Mouse (Mus musculus) forebrain, embryonic 13.5 days (tissue): ENCODE measurements at regions not wholly inside any gene's neighbourhood (a gene's known extent, or its start where the extent isn't known, plus 50 kb on each side); places are given as distances from the start of the nearest gene placed in this dataset.

Experiments used
- ATAC-seq: fragments of 200-750 bp; cut with Nextera tagmentation; 2 replicates; pipeline ENCODE4 v1.8.0; 2017
- H3K27ac ChIP-seq: fragments of 300-500 bp; sonication (generic); 2 replicates; pipeline ENCODE4 v1.5.1; 2015; ENCODE audit warnings: inconsistent platforms, mild to moderate bottlenecking, moderate library complexity
- H3K27me3 ChIP-seq: fragments of 300-500 bp; sonication (generic); 2 replicates; pipeline ENCODE4 v1.6.1; 2015; ENCODE audit warnings: mild to moderate bottlenecking, inconsistent platforms
- H3K36me3 ChIP-seq: fragments of 300-500 bp; sonication (generic); 2 replicates; pipeline ENCODE4 v1.6.1; 2015; ENCODE audit warnings: mild to moderate bottlenecking, inconsistent platforms; ENCODE audit not compliant: poor library complexity, severe bottlenecking
- H3K4me1 ChIP-seq: fragments of 300-500 bp; sonication (generic); 2 replicates; pipeline ENCODE4 v1.6.1; 2015; ENCODE audit warnings: inconsistent platforms
- H3K4me2 ChIP-seq: fragments of 300-500 bp; sonication (generic); 2 replicates; pipeline ENCODE4 v1.6.1; 2015; ENCODE audit warnings: inconsistent platforms, mild to moderate bottlenecking, moderate library complexity
- H3K4me3 ChIP-seq: fragments of 300-500 bp; sonication (generic); 2 replicates; pipeline ENCODE4 v1.5.1; 2015; ENCODE audit warnings: mild to moderate bottlenecking, inconsistent platforms
- H3K9ac ChIP-seq: fragments of 300-500 bp; sonication (generic); 2 replicates; pipeline ENCODE4 v1.6.1; 2015; ENCODE audit warnings: mild to moderate bottlenecking, inconsistent platforms
- H3K9me3 ChIP-seq: fragments of 300-500 bp; sonication (generic); replicated peaks from 2 replicates; pipeline ENCODE4 v1.6.1; 2016; ENCODE audit warnings: inconsistent platforms
- WGBS: fragments of 180-500 bp; shearing (Covaris S2); methylation state at CpG from one replicate; pipeline ENCODE4 v1.1.7; 2015; 5-methylcytosine and 5-hydroxymethylcytosine counted together

- Histone ChIP-seq H3K27me3 (no peaks in the 10 kb centered on the region), H3K36me3 (no peaks in the 10 kb centered on the region), H3K4me3 (no peak overlapping the region), H3K4me1 (no peaks in the 10 kb centered on the region), H3K9me3 (no peaks in the 10 kb centered on the region), H3K9ac (no peak overlapping the region), H3K4me2 (no peak overlapping the region), H3K27ac (no peak overlapping the region)
- 84% methylated on average over 9 of the region's 9 CpGs for WGBS
- no peak for ATAC-seq
These were observed 285.7 kb downstream of the Gm826 start for GRCm38 (mm10) chr2:160048286-160048685.

- ATAC-seq = peak; percentile 45; the same call in 1 of the 2 replicates
- Histone ChIP-seq H3K27me3 (no peaks in the 10 kb centered on the region), H3K9me3 (no peaks in the 10 kb centered on the region), H3K4me2 (no peak overlapping the region), H3K36me3 (no peaks in the 10 kb centered on the region), H3K4me1 (no peaks in the 10 kb centered on the region), H3K4me3 (no peak overlapping the region), H3K27ac (0 out of 2 replicates have a peak overlapping the region, but pooled peaks have one; percentile 3), H3K9ac (no peak overlapping the region)
- WGBS = 24% methylated on average over 7 of the region's 7 CpGs
These were observed 286.9 kb downstream of the Gm826 start for GRCm38 (mm10) chr2:160046881-160047543.

GRCm38 (mm10) chr2:160044591-160044990, 289.4 kb downstream of the Gm826 start:
- Histone ChIP-seq H3K27me3 (no peaks in the 10 kb centered on the region), H3K36me3 (no peaks in the 10 kb centered on the region), H3K9ac (no peak overlapping the region), H3K9me3 (no peaks in the 10 kb centered on the region), H3K4me1 (no peaks in the 10 kb centered on the region), H3K27ac (no peak overlapping the region), H3K4me3 (no peak overlapping the region), H3K4me2 (no peak overlapping the region)
- no peak for ATAC-seq
- 87% methylated on average over 4 of the region's 4 CpGs for WGBS

DNA sequence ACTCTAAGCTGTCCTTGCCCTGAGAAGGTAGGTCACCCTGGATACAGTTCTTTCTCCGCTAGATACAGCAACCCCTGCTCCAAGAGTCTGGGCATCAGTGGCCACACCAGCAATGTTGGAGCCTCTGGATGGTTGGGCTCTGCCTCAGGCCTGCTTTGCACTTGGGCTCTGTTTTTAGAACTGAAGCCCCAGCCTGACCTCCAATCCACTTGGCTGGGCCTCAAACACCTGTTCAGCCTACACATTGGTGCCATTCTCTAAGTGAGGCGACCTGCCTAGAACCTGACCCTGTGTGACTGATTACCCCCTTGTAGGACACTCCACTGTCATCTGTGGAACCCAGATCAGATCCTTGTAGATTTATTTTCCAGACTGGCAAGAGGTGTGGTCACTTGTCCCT, 289.8 kb downstream of the Gm826 start:
- 84% methylated on average over 2 of the region's 2 CpGs for WGBS
- H3K4me2 ChIP-seq = no peak overlapping the region
- H3K9me3 ChIP-seq = no peaks in the 10 kb centered on the region
- H3K27ac ChIP-seq = no peak overlapping the region
- no peaks in the 10 kb centered on the region for H3K36me3 ChIP-seq
- no peaks in the 10 kb centered on the region for H3K4me1 ChIP-seq
- H3K4me3 ChIP-seq = no peak overlapping the region
- no peaks in the 10 kb centered on the region for H3K27me3 ChIP-seq
- ATAC-seq = no peak
- no peak overlapping the region for H3K9ac ChIP-seq

GRCm38 (mm10) chr2:160029432-160029831, 304.5 kb downstream of the Gm826 start:
- Histone ChIP-seq H3K4me3 (no peak overlapping the region), H3K27ac (no peak overlapping the region), H3K4me2 (no peak overlapping the region), H3K9me3 (no peaks in the 10 kb centered on the region), H3K4me1 (no peaks in the 10 kb centered on the region), H3K36me3 (no peaks in the 10 kb centered on the region), H3K9ac (no peak overlapping the region), H3K27me3 (no peaks in the 10 kb centered on the region)
- ATAC-seq = no peak
- 83% methylated on average over 1 of the region's 1 CpGs for WGBS

DNA sequence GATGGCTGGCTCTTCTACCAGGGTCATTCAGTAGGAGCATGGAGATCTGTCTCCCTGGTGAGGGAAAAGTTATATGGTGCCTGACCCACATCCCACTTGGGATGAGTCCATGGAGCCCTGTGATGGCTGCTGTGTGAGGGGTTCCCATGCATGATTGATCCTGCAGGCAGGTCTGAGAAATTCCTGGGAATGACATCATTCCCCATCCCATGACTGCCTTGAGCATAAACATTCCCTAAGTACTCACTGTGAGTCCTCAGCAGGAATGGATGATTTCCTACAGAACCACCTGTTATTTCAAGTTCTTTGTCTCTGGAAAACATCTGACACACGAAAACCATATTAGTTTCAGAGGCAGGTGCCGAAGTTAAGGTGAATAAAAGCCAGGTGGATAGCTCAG, 305.5 kb downstream of the Gm826 start:
- Histone ChIP-seq H3K27ac (no peak overlapping the region), H3K4me1 (no peaks in the 10 kb centered on the region), H3K27me3 (no peaks in the 10 kb centered on the region), H3K4me2 (no peak overlapping the region), H3K9ac (no peak overlapping the region), H3K36me3 (no peaks in the 10 kb centered on the region), H3K4me3 (no peak overlapping the region), H3K9me3 (no peaks in the 10 kb centered on the region)
- ATAC-seq = no peak
- WGBS = 77% methylated on average over 2 of the region's 2 CpGs

GRCm38 (mm10) chr2:160025911-160026310, 308.1 kb downstream of the Gm826 start:
- Histone ChIP-seq H3K9me3 (no peaks in the 10 kb centered on the region), H3K27ac (no peak overlapping the region), H3K36me3 (no peaks in the 10 kb centered on the region), H3K4me3 (no peak overlapping the region), H3K4me1 (no peaks in the 10 kb centered on the region), H3K27me3 (no peaks in the 10 kb centered on the region), H3K9ac (no peak overlapping the region), H3K4me2 (no peak overlapping the region)
- no peak for ATAC-seq
- WGBS = 83% methylated on average over 3 of the region's 3 CpGs

GRCm38 (mm10) chr2:160021541-160021940, 312.4 kb downstream of the Gm826 start:
- 0 out of 2 replicates have a peak, but pooled peaks cover 3% of the 10 kb centered on the region for H3K4me1 ChIP-seq
- ATAC-seq = no peak
- H3K27ac ChIP-seq = no peak overlapping the region
- H3K9ac ChIP-seq = no peak overlapping the region
- 64% methylated on average over 4 of the region's 4 CpGs for WGBS
- no peaks in the 10 kb centered on the region for H3K36me3 ChIP-seq
- H3K27me3 ChIP-seq = no peaks in the 10 kb centered on the region
- no peaks in the 10 kb centered on the region for H3K9me3 ChIP-seq
- H3K4me3 ChIP-seq = no peak overlapping the region
- H3K4me2 ChIP-seq = no peak overlapping the region

DNA sequence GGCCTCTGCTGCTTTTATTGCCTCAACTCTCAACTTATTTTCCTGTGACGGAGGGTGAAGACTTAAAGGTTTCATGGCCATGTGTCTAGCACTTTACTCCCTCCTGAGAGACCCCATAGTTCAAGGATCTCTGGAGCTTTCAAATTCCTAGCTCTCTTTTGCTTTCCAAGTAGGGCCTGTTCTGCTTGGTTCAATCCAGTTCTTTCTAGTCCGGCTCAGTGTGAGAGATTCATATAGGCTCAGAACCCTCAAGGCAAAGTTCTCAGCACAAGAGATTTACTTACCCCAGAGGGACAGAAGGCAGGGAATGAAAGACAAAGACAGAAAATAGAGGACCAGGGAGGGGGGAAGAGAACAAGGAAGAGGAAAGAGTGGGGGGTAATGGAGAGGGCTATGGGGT, 313.1 kb downstream of the Gm826 start:
- no peak overlapping the region for H3K4me2 ChIP-seq
- no peak overlapping the region for H3K27ac ChIP-seq
- H3K9ac ChIP-seq = no peak overlapping the region
- no peak overlapping the region for H3K4me3 ChIP-seq
- no peaks in the 10 kb centered on the region for H3K9me3 ChIP-seq
- no peak for ATAC-seq
- no peaks in the 10 kb centered on the region for H3K27me3 ChIP-seq
- 0 out of 2 replicates have a peak, but pooled peaks cover 3% of the 10 kb centered on the region for H3K4me1 ChIP-seq
- no peaks in the 10 kb centered on the region for H3K36me3 ChIP-seq
- 82% methylated on average over 2 of the region's 2 CpGs for WGBS

- Histone ChIP-seq H3K9me3 (no peaks in the 10 kb centered on the region), H3K27ac (no peak overlapping the region), H3K36me3 (no peaks in the 10 kb centered on the region), H3K4me3 (no peak overlapping the region), H3K9ac (no peak overlapping the region), H3K27me3 (no peaks in the 10 kb centered on the region), H3K4me2 (no peak overlapping the region), H3K4me1 (0 out of 2 replicates have a peak, but pooled peaks cover 3% of the 10 kb centered on the region)
- ATAC-seq = no peak
- WGBS = 36% methylated on average over 5 of the region's 5 CpGs
These were observed 316.7 kb downstream of the Gm826 start for GRCm38 (mm10) chr2:160017020-160017812.

DNA sequence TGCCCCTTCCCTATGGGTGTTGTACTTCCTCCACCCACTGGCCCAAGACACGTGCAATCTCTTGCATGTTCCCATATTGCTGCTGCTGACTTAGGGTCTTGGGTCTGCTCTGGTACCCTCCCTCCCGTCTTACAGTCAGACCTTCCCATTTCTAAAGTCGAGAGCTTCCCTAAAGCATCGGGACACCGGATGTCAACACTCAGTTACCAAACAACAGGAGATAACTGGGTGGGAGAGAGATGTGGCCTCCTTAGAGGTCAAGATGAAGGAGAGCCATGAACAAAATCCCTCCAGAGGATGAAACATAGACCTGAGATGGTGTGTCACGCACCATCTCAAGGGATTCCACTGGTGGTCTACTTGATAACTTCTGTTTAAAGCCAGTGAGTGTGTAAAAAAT, 322.5 kb downstream of the Gm826 start:
- 86% methylated on average over 6 of the region's 6 CpGs for WGBS
- Histone ChIP-seq H3K4me1 (no peaks in the 10 kb centered on the region), H3K9me3 (no peaks in the 10 kb centered on the region), H3K4me2 (no peak overlapping the region), H3K4me3 (no peak overlapping the region), H3K9ac (no peak overlapping the region), H3K36me3 (no peaks in the 10 kb centered on the region), H3K27ac (no peak overlapping the region), H3K27me3 (no peaks in the 10 kb centered on the region)
- no peak for ATAC-seq

GRCm38 (mm10) chr2:160002695-160003094, 331.3 kb downstream of the Gm826 start:
- H3K9me3 ChIP-seq = no peaks in the 10 kb centered on the region

More at GRCm38 (mm10) chr2:160002695-160003094, 331.3 kb downstream of the Gm826 start:
- no peak overlapping the region for H3K9ac ChIP-seq
- no peaks in the 10 kb centered on the region for H3K4me1 ChIP-seq
- WGBS = 67% methylated on average over 3 of the region's 3 CpGs
- H3K27ac ChIP-seq = no peak overlapping the region
- no peaks in the 10 kb centered on the region for H3K36me3 ChIP-seq
- H3K4me2 ChIP-seq = no peak overlapping the region
- H3K27me3 ChIP-seq = no peaks in the 10 kb centered on the region
- H3K4me3 ChIP-seq = no peak overlapping the region
- no peak for ATAC-seq
